15 mouse cellular contexts compared by ENCODE assay signal in the genomic region with DNA sequence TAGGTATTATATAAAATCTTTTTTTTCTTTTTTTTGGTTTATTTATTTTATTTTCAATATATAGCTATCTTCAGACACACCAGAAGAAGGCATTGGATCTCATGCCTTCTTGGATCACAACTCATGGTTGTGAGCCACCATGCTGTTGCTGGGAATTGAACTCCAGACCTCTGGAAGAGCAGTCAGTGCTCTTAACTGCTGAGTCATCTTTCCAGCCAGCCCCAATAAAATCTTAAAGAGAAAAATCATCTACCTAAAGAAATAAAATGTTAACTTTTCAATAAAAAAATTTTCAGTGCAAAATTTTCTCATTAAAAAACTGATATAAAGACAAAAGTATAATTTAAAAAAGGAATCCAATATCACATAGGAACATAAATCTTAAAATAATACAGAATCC. TPM values are rescaled to one million over a fixed set of nuclear protein-coding genes. Genes with fewer than 3 reads are reported as not detected.
A peak's percentile ranks its signal among the peaks of the same experiment; 100 is the strongest.
DNase-seq lines count a peak whose midpoint lies in the region; ATAC-seq and TF ChIP-seq lines count a peak whose summit lies in the region.
"Had no signal": no experiment of that assay in that cellular context is flagged by ENCODE, and none has a peak within 500 bp of the region (broad histone marks: within the 10 kb centered on the region; RNA-seq: fewer than 3 reads in every experiment).

No protein-coding gene starts in this region.

- H3K4me3 ChIP-seq in hindbrain, embryonic 10.5 days = peak overlapping the region; percentile 79; the same call in 1 of the 2 replicates
- no peak overlapping the region for H3K4me3 ChIP-seq in hindbrain, embryonic 12.5 days
- peak overlapping the region; percentile 98; the same call in 1 of the 2 replicates for H3K4me3 ChIP-seq in E14TG2a.4 (replicated peaks; ENCODE audit: low read length)
- H3K4me3 ChIP-seq in limb, embryonic 10.5 days = peak overlapping the region; percentile 80

- no peaks in the 10 kb centered on the region for H3K9me3 ChIP-seq in hindbrain, embryonic 10.5 days
- H3K9me3 ChIP-seq in hindbrain, embryonic 12.5 days (replicated peaks) = no peaks in the 10 kb centered on the region
- H3K9me3 ChIP-seq in E14TG2a.4 (ENCODE audit: low read length) = no peaks in the 10 kb centered on the region
- H3K9me3 ChIP-seq in limb, embryonic 10.5 days (replicated peaks) = no peaks in the 10 kb centered on the region
- H3K9me3 ChIP-seq: intestine, embryonic 15.5 days had no signal

- H3K27me3 ChIP-seq in hindbrain, embryonic 10.5 days (ENCODE audit: insufficient read depth, poor library complexity, severe bottlenecking) = no peaks in the 10 kb centered on the region
- H3K27me3 ChIP-seq in hindbrain, embryonic 12.5 days = no peaks in the 10 kb centered on the region
- H3K27me3 ChIP-seq in E14TG2a.4 (ENCODE audit: insufficient read depth, low read length) = no peaks in the 10 kb centered on the region
- H3K27me3 ChIP-seq in limb, embryonic 10.5 days (ENCODE audit: low read depth, poor library complexity, severe bottlenecking) = no peaks in the 10 kb centered on the region
- H3K27me3 ChIP-seq: intestine, embryonic 15.5 days; Patski had no signal

- no peak overlapping the region for H3K4me2 ChIP-seq in hindbrain, embryonic 12.5 days (replicated peaks)

- no peaks in the 10 kb centered on the region for H3K36me3 ChIP-seq in hindbrain, embryonic 10.5 days
- H3K36me3 ChIP-seq in hindbrain, embryonic 12.5 days = 0 out of 2 replicates have a peak, but pooled peaks cover 3% of the 10 kb centered on the region
- H3K36me3 ChIP-seq in E14TG2a.4 (ENCODE audit: insufficient read depth, low read length) = peaks cover 12% of the 10 kb centered on the region; the same call in 1 of the 2 replicates
- H3K36me3 ChIP-seq in limb, embryonic 10.5 days = peaks cover 5% of the 10 kb centered on the region; the same call in 1 of the 2 replicates
- H3K36me3 ChIP-seq: intestine, embryonic 15.5 days had no signal

- no peak for ATAC-seq in hindbrain, embryonic 12.5 days (ENCODE audit: low FRiP score)
- no peak for ATAC-seq in activated CD4-positive, CD25-positive, alpha-beta regulatory T cell, adult 4 months
- ATAC-seq: forebrain, postnatal 0 days; intestine, embryonic 15.5 days; Patski had no signal

- H3K4me1 ChIP-seq in hindbrain, embryonic 10.5 days (replicated peaks) = peaks cover 16% of the 10 kb centered on the region
- peaks cover 11% of the 10 kb centered on the region for H3K4me1 ChIP-seq in hindbrain, embryonic 12.5 days
- peaks cover 54% of the 10 kb centered on the region for H3K4me1 ChIP-seq in E14TG2a.4 (replicated peaks; ENCODE audit: low read depth, low read length)
- peaks cover 22% of the 10 kb centered on the region for H3K4me1 ChIP-seq in limb, embryonic 10.5 days

- no peak for DNase-seq in hindbrain, embryonic 10.5 days (ENCODE audit: low spot score)
- peak; percentile 34 for DNase-seq in 416B (ENCODE audit: low read depth)
- no peak for DNase-seq in limb, embryonic 10.5 days (ENCODE audit: low spot score)
- DNase-seq in retina, postnatal 1 day = no peak
- no peak for DNase-seq in thymus, postnatal 25 days
- DNase-seq: cerebellum, postnatal 25 days; forebrain, postnatal 0 days; gastrocnemius, postnatal 10 days; lung, postnatal 14 days had no signal

- no peak for TF ChIP-seq CTCF in E14TG2a.4 (conservative IDR thresholded peaks at IDR 0.05; ENCODE audit: low read length)

- H3K9ac ChIP-seq in hindbrain, embryonic 12.5 days = no peak overlapping the region

- H3K27ac ChIP-seq in hindbrain, embryonic 10.5 days = no peak overlapping the region
- H3K27ac ChIP-seq in hindbrain, embryonic 12.5 days = no peak overlapping the region
- H3K27ac ChIP-seq in limb, embryonic 10.5 days = no peak overlapping the region
- H3K27ac ChIP-seq: intestine, embryonic 15.5 days; liver, embryonic 14.5 days had no signal

RNA-seq across cellular contexts. Expression of gene Pus10, which starts 1.2 kb away (rescaled TPM):
- 17.7 and 20.5 TPM in 2 replicates for polyA plus RNA-seq in hindbrain, embryonic 10.5 days (2016; fragmentation: Nextera tagmentation; extraction: Ambion mirVana)
- 20.9 and 22.2 TPM in 2 replicates for polyA plus RNA-seq in hindbrain, embryonic 12.5 days (2016; fragmentation: Nextera tagmentation; extraction: Ambion mirVana)
- polyA plus RNA-seq in limb, embryonic 10.5 days (2016; fragmentation: Nextera tagmentation; extraction: Ambion mirVana) = 28.9 and 30.3 TPM in 2 replicates
- 10 to 100 TPM; 20.9 to 22.7 TPM for polyA plus RNA-seq in activated CD4-positive, CD25-positive, alpha-beta regulatory T cell, adult 4 months (2017; shearing (Covaris generic))

RNA-seq across cellular contexts. Expression of gene Pex13, which starts 1.5 kb away (rescaled TPM):
- polyA plus RNA-seq in hindbrain, embryonic 10.5 days (2016; fragmentation: Nextera tagmentation; extraction: Ambion mirVana) = 28.8 and 37.8 TPM in 2 replicates
- 48.2 and 51.0 TPM in 2 replicates for polyA plus RNA-seq in hindbrain, embryonic 12.5 days (2016; fragmentation: Nextera tagmentation; extraction: Ambion mirVana)
- 36.6 and 37.6 TPM in 2 replicates for polyA plus RNA-seq in limb, embryonic 10.5 days (2016; fragmentation: Nextera tagmentation; extraction: Ambion mirVana)
- 10 to 100 TPM; 10.4 to 11.7 TPM for polyA plus RNA-seq in activated CD4-positive, CD25-positive, alpha-beta regulatory T cell, adult 4 months (2017; shearing (Covaris generic))

RNA-seq across cellular contexts. Expression of gene 0610010F05Rik, which starts 30.8 kb away (rescaled TPM):
- polyA plus RNA-seq in hindbrain, embryonic 10.5 days (2016; fragmentation: Nextera tagmentation; extraction: Ambion mirVana) = 41.7 and 50.7 TPM in 2 replicates
- polyA plus RNA-seq in hindbrain, embryonic 12.5 days (2016; fragmentation: Nextera tagmentation; extraction: Ambion mirVana) = 90.0 and 95.1 TPM in 2 replicates
- 29.8 and 32.7 TPM in 2 replicates for polyA plus RNA-seq in limb, embryonic 10.5 days (2016; fragmentation: Nextera tagmentation; extraction: Ambion mirVana)
- polyA plus RNA-seq in activated CD4-positive, CD25-positive, alpha-beta regulatory T cell, adult 4 months (2017; shearing (Covaris generic)) = 1 to 10 TPM; 1.7 to 2.3 TPM
